ENCODE assay signal across 20 mouse cellular contexts in genomic region chr4:69870638-69871037, GRCm38 (mm10).
"Had no signal": no experiment of that assay in that cellular context is flagged by ENCODE, and none has a peak within 500 bp of the region (broad histone marks: within the 10 kb centered on the region; RNA-seq: fewer than 3 reads in every experiment).

No protein-coding gene starts in this region.

- H3K27ac ChIP-seq: lung, embryonic 15.5 days; macrophage; midbrain, embryonic 13.5 days; midbrain, embryonic 15.5 days; neural tube, embryonic 13.5 days had no signal

- H3K9me3 ChIP-seq: lung, embryonic 15.5 days; midbrain, embryonic 13.5 days; midbrain, embryonic 15.5 days; neural tube, embryonic 13.5 days had no signal

- H3K4me2 ChIP-seq: lung, embryonic 15.5 days; midbrain, embryonic 11.5 days; midbrain, embryonic 13.5 days; midbrain, embryonic 15.5 days; neural tube, embryonic 13.5 days had no signal

- H3K27me3 ChIP-seq: lung, embryonic 15.5 days; megakaryocyte, embryonic 14.5 days; midbrain, embryonic 13.5 days; midbrain, embryonic 15.5 days; neural tube, embryonic 13.5 days had no signal

- ATAC-seq: liver, postnatal 0 days; lung, postnatal 0 days; midbrain, embryonic 13.5 days; midbrain, embryonic 15.5 days had no signal

- H3K9ac ChIP-seq: liver, postnatal 0 days; lung, embryonic 15.5 days; midbrain, embryonic 13.5 days; midbrain, embryonic 15.5 days; neural tube, embryonic 13.5 days had no signal

- H3K4me3 ChIP-seq: lung, embryonic 15.5 days; megakaryocyte, embryonic 14.5 days; midbrain, embryonic 13.5 days; midbrain, embryonic 15.5 days; neural tube, embryonic 13.5 days had no signal

- H3K4me1 ChIP-seq: lung, embryonic 15.5 days; megakaryocyte, embryonic 14.5 days; midbrain, embryonic 13.5 days; midbrain, embryonic 15.5 days; neural tube, embryonic 13.5 days had no signal

- H3K36me3 ChIP-seq: lung, embryonic 15.5 days; midbrain, embryonic 13.5 days; midbrain, embryonic 15.5 days; neural tube, embryonic 13.5 days had no signal

- DNase-seq: liver, postnatal 0 days; lung, adult 2 months; lung, postnatal 14 days; lung, postnatal 36 days; retina, postnatal 1 day; right cerebral cortex, adult 18-20 months; right cerebral cortex, postnatal 25 days; right cerebral cortex, postnatal 4 days; spleen, adult 18-20 months; thymus, adult 18-20 months; thymus, postnatal 14 days; thymus, postnatal 36 days had no signal
